Mouse (Mus musculus) cerebellum, adult 2 months (tissue): ENCODE results near the gene Ect2l. TPM values are rescaled to one million over a fixed set of nuclear protein-coding genes. Genes with fewer than 3 reads are reported as not detected.

Experiments
- DNase-seq, 2 experiments: peaks; one replicate each; pipeline ENCODE4 v3.0.0; 2021
- H3K27ac ChIP-seq: fragments of 200-500 bp; 2 replicates; pipeline ENCODE4 v1.5.1; 2012; ENCODE audit warnings: low read length, control low read depth, inconsistent platforms; ENCODE audit not compliant: insufficient read depth
- H3K27me3 ChIP-seq: fragments of 200-500 bp; 2 replicates; pipeline ENCODE4 v1.6.1; 2012; ENCODE audit warnings: inconsistent platforms, mild to moderate bottlenecking, low read length, moderate library complexity; ENCODE audit not compliant: control insufficient read depth, insufficient read depth
- H3K4me1 ChIP-seq: fragments of 200-500 bp; 2 replicates; pipeline ENCODE4 v1.6.1; 2011; ENCODE audit warnings: low read length; ENCODE audit not compliant: control insufficient read depth, insufficient read depth
- H3K4me3 ChIP-seq: fragments of 200-500 bp; replicated peaks from 2 replicates; pipeline ENCODE3; 2011; ENCODE audit warnings: mild to moderate bottlenecking, low read depth, low read length, control low read depth; ENCODE audit not compliant: insufficient read depth
- CTCF ChIP-seq: fragments of 200-500 bp; IDR thresholded peaks from 2 replicates; pipeline ENCODE4 v1.5.1; 2011; ENCODE audit warnings: low read depth, mild to moderate bottlenecking, control low read depth, low read length, moderate library complexity, borderline replicate concordance; ENCODE audit not compliant: insufficient read depth
- POLR2A ChIP-seq: fragments of 200-500 bp; IDR thresholded peaks from 2 replicates; pipeline ENCODE4 v1.6.1; 2011; ENCODE audit warnings: low read length, control low read depth, borderline replicate concordance; ENCODE audit not compliant: insufficient read depth
- WGBS: fragments of 180-500 bp; shearing (Covaris S2); methylation state at CpG from one replicate; pipeline ENCODE4 v1.1.7; 2018; 5-methylcytosine and 5-hydroxymethylcytosine counted together
- polyA plus RNA-seq: library from polyadenylated mRNA; depleted of rRNA; stranded (reverse); fragments of >200 nt; gene quantifications from 2 replicates; pipeline ENCODE4 v1.2.3, GENCODE M21; 2012; rRNA removed

The Ect2l gene
- polyA plus RNA-seq, 1 experiment = 0.26 TPM

- peaks cover under 1% of the 10 kb centered on the region; the same call in 1 of the 2 replicates for H3K4me1 ChIP-seq
- no peak overlapping the region for H3K27ac ChIP-seq
- 58% methylated on average over 5 of the region's 5 CpGs for WGBS
- no peak for DNase-seq
- TF ChIP-seq CTCF = peak; percentile 31; the same call in 1 of the 2 replicates
- no peak for TF ChIP-seq POLR2A
- H3K4me3 ChIP-seq = no peak overlapping the region
- H3K27me3 ChIP-seq = no peaks in the 10 kb centered on the region; the same call in 1 of the 2 replicates
These were observed 103.2 kb downstream of the Ect2l start for GRCm38 (mm10) chr10:18107471-18107870.

GRCm38 (mm10) chr10:18102166-18102565, 108.5 kb downstream of the Ect2l start:
- Histone ChIP-seq H3K4me3 (no peak overlapping the region), H3K4me1 (peaks cover 5% of the 10 kb centered on the region), H3K27me3 (no peaks in the 10 kb centered on the region), H3K27ac (no peak overlapping the region; the same call in 1 of the 2 replicates)
- 22% methylated on average over 5 of the region's 5 CpGs for WGBS
- DNase-seq = no peak
- TF ChIP-seq POLR2A (no peak), CTCF (no peak)

GRCm38 (mm10) chr10:18090691-18091090, 120.0 kb downstream of the Ect2l start:
- TF ChIP-seq CTCF = no peak
- TF ChIP-seq POLR2A = no peak
- Histone ChIP-seq H3K4me3 (no peak overlapping the region), H3K27me3 (no peaks in the 10 kb centered on the region), H3K27ac (no peak overlapping the region), H3K4me1 (no peaks in the 10 kb centered on the region)
- no peak for DNase-seq

- no peak for TF ChIP-seq CTCF
- TF ChIP-seq POLR2A = no peak
- H3K27ac ChIP-seq = no peak overlapping the region
- no peaks in the 10 kb centered on the region; the same call in 1 of the 2 replicates for H3K4me1 ChIP-seq
- DNase-seq = no peak
- no peak overlapping the region for H3K4me3 ChIP-seq
- WGBS = 93% methylated on average over 6 of the region's 6 CpGs
- no peaks in the 10 kb centered on the region for H3K27me3 ChIP-seq
These were observed 127.9 kb downstream of the Ect2l start for GRCm38 (mm10) chr10:18082772-18083171.

- TF ChIP-seq CTCF (no peak), POLR2A (no peak)
- no peak for DNase-seq
- no peak overlapping the region for H3K27ac ChIP-seq
- no peaks in the 10 kb centered on the region for H3K27me3 ChIP-seq
- 87% methylated on average over 1 of the region's 1 CpGs for WGBS
- H3K4me3 ChIP-seq = no peak overlapping the region
- H3K4me1 ChIP-seq = peaks cover 5% of the 10 kb centered on the region; the same call in 1 of the 2 replicates
These were observed 129.2 kb downstream of the Ect2l start for GRCm38 (mm10) chr10:18081536-18081935.

Other genes starting within 250 kb of the Ect2l start
- 15.7 and 18.2 TPM in 2 replicates for gene Abracl, start 187.6 kb downstream of the Ect2l start, polyA plus RNA-seq
- gene Reps1, start 155.0 kb downstream of the Ect2l start, polyA plus RNA-seq = 113 and 119 TPM in 2 replicates
- 75.3 and 78.7 TPM in 2 replicates for gene Ccdc28a, start 24.1 kb upstream of the Ect2l start, polyA plus RNA-seq
- gene Nhsl1, start 108.1 kb upstream of the Ect2l start, polyA plus RNA-seq = 16.7 and 18.4 TPM in 2 replicates